ENCODE assay signal across 16 mouse cellular contexts in the genomic region with DNA sequence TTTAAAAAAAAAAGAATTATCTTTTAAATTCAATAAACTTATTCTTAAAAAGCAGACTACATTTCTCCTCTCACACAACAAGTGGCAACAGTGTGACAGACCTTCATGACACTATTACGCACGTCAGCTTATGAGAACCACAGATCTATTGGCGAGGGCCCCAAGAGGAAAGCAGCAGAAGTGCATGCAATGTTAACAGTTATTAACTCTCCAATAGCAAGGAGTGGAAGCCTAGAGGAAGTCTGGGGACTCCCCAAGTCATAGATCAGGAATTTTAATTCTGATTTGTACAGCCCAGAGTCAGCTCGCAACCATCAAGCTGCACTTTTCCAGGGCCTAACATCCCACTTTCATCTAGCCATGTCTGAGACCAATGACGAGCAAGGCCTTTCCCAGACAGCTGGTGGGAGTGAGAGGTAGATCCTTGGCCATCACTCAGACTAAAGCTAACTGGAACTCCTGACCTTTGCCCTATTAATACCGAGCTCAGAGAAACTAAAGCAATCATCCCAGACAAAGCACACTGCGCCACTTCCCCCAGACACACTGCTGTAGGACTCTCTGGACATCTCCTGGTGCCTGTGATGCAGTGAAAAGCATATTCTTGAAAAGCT. TPM values are rescaled to one million over a fixed set of nuclear protein-coding genes. Genes with fewer than 3 reads are reported as not detected.
DNase-seq lines count a peak whose midpoint lies in the region; ATAC-seq and TF ChIP-seq lines count a peak whose summit lies in the region.
"Had no signal": no experiment of that assay in that cellular context is flagged by ENCODE, and none has a peak within 500 bp of the region (broad histone marks: within the 10 kb centered on the region; RNA-seq: fewer than 3 reads in every experiment).

No protein-coding gene starts in this region.

- no peak overlapping the region for H3K9ac ChIP-seq in midbrain, postnatal 0 days (replicated peaks; ENCODE audit: low read length, poor library complexity, severe bottlenecking)
- H3K9ac ChIP-seq in midbrain, embryonic 15.5 days: no peak overlapping the region
- no peak overlapping the region for H3K9ac ChIP-seq in stomach, postnatal 0 days (ENCODE audit: low read length)
- no peak overlapping the region for H3K9ac ChIP-seq in heart, embryonic 12.5 days
- H3K9ac ChIP-seq: embryonic facial prominence, embryonic 13.5 days; forebrain, embryonic 15.5 days had no signal

- TF ChIP-seq POLR2A in kidney, adult 2 months (IDR thresholded peaks at IDR 0.05; ENCODE audit: low read depth, low read length): no peak

- peaks cover 30% of the 10 kb centered on the region for H3K4me1 ChIP-seq in kidney, adult 2 months (ENCODE audit: control insufficient read depth, insufficient read depth, low read length)
- H3K4me1 ChIP-seq in midbrain, postnatal 0 days (ENCODE audit: insufficient read depth, low read length): no peaks in the 10 kb centered on the region
- peaks cover 19% of the 10 kb centered on the region for H3K4me1 ChIP-seq in midbrain, embryonic 15.5 days
- peaks cover 10% of the 10 kb centered on the region for H3K4me1 ChIP-seq in stomach, postnatal 0 days (replicated peaks; ENCODE audit: control insufficient read depth, insufficient read depth)
- peaks cover 51% of the 10 kb centered on the region for H3K4me1 ChIP-seq in heart, embryonic 12.5 days (replicated peaks)

- no peaks in the 10 kb centered on the region for H3K9me3 ChIP-seq in midbrain, postnatal 0 days (ENCODE audit: low read length)
- H3K9me3 ChIP-seq in midbrain, embryonic 15.5 days: no peaks in the 10 kb centered on the region
- no peaks in the 10 kb centered on the region for H3K9me3 ChIP-seq in stomach, postnatal 0 days (ENCODE audit: control insufficient read depth, low read length)
- no peaks in the 10 kb centered on the region for H3K9me3 ChIP-seq in heart, embryonic 12.5 days (replicated peaks)
- H3K9me3 ChIP-seq: embryonic facial prominence, embryonic 13.5 days; forebrain, embryonic 15.5 days; hindbrain, embryonic 10.5 days had no signal

- ATAC-seq in midbrain, postnatal 0 days (ENCODE audit: low FRiP score): no peak
- ATAC-seq in midbrain, embryonic 15.5 days (replicated peaks): no peak
- ATAC-seq in stomach, postnatal 0 days (ENCODE audit: low FRiP score, low TSS enrichment): no peak
- no peak for ATAC-seq in heart, embryonic 12.5 days (ENCODE audit: insufficient number of reproducible peaks, low FRiP score)
- ATAC-seq: forebrain, embryonic 15.5 days had no signal

- WGBS in kidney, adult 2 months: 61% methylated on average over 7 of the region's 7 CpGs
- 57% methylated on average over 7 of the region's 7 CpGs for WGBS in midbrain, postnatal 0 days
- WGBS in midbrain, embryonic 15.5 days: 53% methylated on average over 7 of the region's 7 CpGs
- 72% methylated on average over 7 of the region's 7 CpGs for WGBS in stomach, postnatal 0 days
- 77% methylated on average over 7 of the region's 7 CpGs for WGBS in heart, embryonic 12.5 days

- no peak for TF ChIP-seq EP300 in stomach, postnatal 0 days (optimal IDR thresholded peaks at IDR 0.05)

- TF ChIP-seq CTCF in kidney, adult 2 months (conservative IDR thresholded peaks at IDR 0.05; ENCODE audit: insufficient read depth, insufficient read length, low read depth, low read length): no peak
- TF ChIP-seq CTCF in midbrain, postnatal 0 days (IDR thresholded peaks at IDR 0.05): peak; percentile 28
- peak; percentile 50 for TF ChIP-seq CTCF in stomach, postnatal 0 days (IDR thresholded peaks at IDR 0.05; ENCODE audit: low read depth)

- no peaks in the 10 kb centered on the region for H3K27me3 ChIP-seq in kidney, adult 2 months (replicated peaks; ENCODE audit: control insufficient read depth, insufficient read depth, low read length)
- no peaks in the 10 kb centered on the region for H3K27me3 ChIP-seq in midbrain, postnatal 0 days (ENCODE audit: insufficient read depth, low read length)
- no peaks in the 10 kb centered on the region for H3K27me3 ChIP-seq in midbrain, embryonic 15.5 days (replicated peaks)
- no peaks in the 10 kb centered on the region for H3K27me3 ChIP-seq in stomach, postnatal 0 days (ENCODE audit: control insufficient read depth, insufficient read depth, low read length)
- no peaks in the 10 kb centered on the region for H3K27me3 ChIP-seq in heart, embryonic 12.5 days (replicated peaks)
- H3K27me3 ChIP-seq: embryonic facial prominence, embryonic 13.5 days; forebrain, embryonic 15.5 days had no signal

- DNase-seq in kidney, adult 2 months: peak; percentile 43
- DNase-seq in kidney, postnatal 25 days: no peak
- DNase-seq in midbrain, postnatal 0 days (ENCODE audit: low spot score): peak; percentile 21
- peak; percentile 27 for DNase-seq in induced T-regulatory cell, adult 2 months (ENCODE audit: low read depth)
- no peak for DNase-seq in stomach, postnatal 0 days (ENCODE audit: low spot score)
- no peak for DNase-seq in layer of hippocampus, adult 9-11 months
- DNase-seq: cerebellum, adult 9-10 months; heart, adult 18-20 months; kidney, postnatal 36 days; lung, adult 18-20 months had no signal

- H3K36me3 ChIP-seq in kidney, adult 2 months (ENCODE audit: control insufficient read depth, insufficient read depth, low read length): no peaks in the 10 kb centered on the region
- no peaks in the 10 kb centered on the region for H3K36me3 ChIP-seq in midbrain, postnatal 0 days (ENCODE audit: insufficient read depth, low read length)
- H3K36me3 ChIP-seq in midbrain, embryonic 15.5 days (replicated peaks): no peaks in the 10 kb centered on the region
- no peaks in the 10 kb centered on the region for H3K36me3 ChIP-seq in stomach, postnatal 0 days (ENCODE audit: control insufficient read depth, insufficient read depth, low read length)
- H3K36me3 ChIP-seq in heart, embryonic 12.5 days: no peaks in the 10 kb centered on the region
- H3K36me3 ChIP-seq: embryonic facial prominence, embryonic 13.5 days; forebrain, embryonic 15.5 days had no signal

- H3K4me2 ChIP-seq in midbrain, postnatal 0 days (ENCODE audit: low read depth, low read length, poor library complexity, severe bottlenecking): no peak overlapping the region
- no peak overlapping the region for H3K4me2 ChIP-seq in midbrain, embryonic 15.5 days
- H3K4me2 ChIP-seq in stomach, postnatal 0 days (replicated peaks; ENCODE audit: low read depth): no peak overlapping the region
- no peak overlapping the region for H3K4me2 ChIP-seq in heart, embryonic 12.5 days
- H3K4me2 ChIP-seq: embryonic facial prominence, embryonic 13.5 days; forebrain, embryonic 15.5 days had no signal

- no peak overlapping the region for H3K4me3 ChIP-seq in kidney, adult 2 months (ENCODE audit: insufficient read depth, low read depth, low read length)
- no peak overlapping the region for H3K4me3 ChIP-seq in midbrain, postnatal 0 days (ENCODE audit: low read depth, low read length)
- H3K4me3 ChIP-seq in midbrain, embryonic 15.5 days: no peak overlapping the region
- H3K4me3 ChIP-seq in stomach, postnatal 0 days (ENCODE audit: low read depth, low read length): no peak overlapping the region
- no peak overlapping the region for H3K4me3 ChIP-seq in heart, embryonic 12.5 days
- H3K4me3 ChIP-seq: embryonic facial prominence, embryonic 13.5 days; forebrain, embryonic 15.5 days; hindbrain, embryonic 10.5 days; myocyte had no signal

- H3K27ac ChIP-seq in kidney, adult 2 months (ENCODE audit: insufficient read depth, low read depth, low read length): no peak overlapping the region
- H3K27ac ChIP-seq in midbrain, postnatal 0 days (ENCODE audit: low read depth, low read length): no peak overlapping the region
- no peak overlapping the region for H3K27ac ChIP-seq in midbrain, embryonic 15.5 days
- no peak overlapping the region for H3K27ac ChIP-seq in stomach, postnatal 0 days (replicated peaks)
- no peak overlapping the region for H3K27ac ChIP-seq in heart, embryonic 12.5 days (ENCODE audit: poor library complexity, severe bottlenecking)
- H3K27ac ChIP-seq: embryonic facial prominence, embryonic 13.5 days; forebrain, embryonic 15.5 days; hindbrain, embryonic 10.5 days had no signal

RNA-seq across cellular contexts. Expression of gene Frs2, which starts 6.3 kb away (rescaled TPM):
- 13.0 and 13.2 TPM in 2 replicates for polyA plus RNA-seq in kidney, adult 2 months (2012; rRNA removed)
- 20.3 and 23.4 TPM in 2 replicates for total RNA-seq in midbrain, postnatal 0 days (2014; rRNA removed)
- 15.2 and 17.3 TPM in 2 replicates for polyA plus RNA-seq in midbrain, postnatal 0 days (2015; fragmentation: Nextera tagmentation; extraction: Ambion mirVana)
- polyA plus RNA-seq in midbrain, embryonic 15.5 days (2015; fragmentation: Nextera tagmentation; extraction: Ambion mirVana): 21.0 and 22.0 TPM in 2 replicates
- 11.6 and 11.9 TPM in 2 replicates for polyA plus RNA-seq in stomach, postnatal 0 days (2015; fragmentation: Nextera tagmentation; extraction: Ambion mirVana)
- polyA plus RNA-seq in heart, embryonic 12.5 days (2016; fragmentation: Nextera tagmentation; extraction: Ambion mirVana): 23.4 and 25.0 TPM in 2 replicates

Comparison
In these comparisons a context has a peak if more than half of its experiments do, and no peak if none do; other contexts are left out.
1. DNase-seq: peak in kidney, adult 2 months (single experiment), midbrain, postnatal 0 days (single experiment) and induced T-regulatory cell, adult 2 months (single experiment); none in kidney, postnatal 25 days (0 of 2), stomach, postnatal 0 days (single experiment) and layer of hippocampus, adult 9-11 months (single experiment).